Mouse (Mus musculus): Measurements from ENCODE around the gene Plpp7.
A peak's percentile ranks its signal among the peaks of the same experiment; 100 is the strongest.

The Plpp7 gene

DNA sequence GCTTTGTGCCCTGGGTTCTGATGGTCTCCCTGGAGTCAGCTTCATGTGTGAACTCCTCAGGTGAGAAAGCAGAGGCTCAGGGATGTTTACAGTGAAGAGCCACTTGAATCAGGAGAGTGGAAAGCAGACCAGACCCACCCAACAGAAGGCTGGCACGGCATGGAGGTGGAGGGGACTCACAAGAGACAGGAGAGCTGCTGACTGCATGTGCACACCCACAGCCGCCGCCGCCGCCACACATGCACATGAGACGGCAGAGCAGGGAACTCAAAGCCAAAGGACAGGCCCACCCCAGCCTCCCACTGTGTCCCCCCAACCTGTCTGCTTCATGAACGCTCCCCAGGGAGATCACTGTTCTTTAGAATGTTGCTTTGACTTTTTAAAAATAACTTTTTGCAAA, 8.8 kb downstream of the Plpp7 start:
- DNase-seq, result no peak

DNA sequence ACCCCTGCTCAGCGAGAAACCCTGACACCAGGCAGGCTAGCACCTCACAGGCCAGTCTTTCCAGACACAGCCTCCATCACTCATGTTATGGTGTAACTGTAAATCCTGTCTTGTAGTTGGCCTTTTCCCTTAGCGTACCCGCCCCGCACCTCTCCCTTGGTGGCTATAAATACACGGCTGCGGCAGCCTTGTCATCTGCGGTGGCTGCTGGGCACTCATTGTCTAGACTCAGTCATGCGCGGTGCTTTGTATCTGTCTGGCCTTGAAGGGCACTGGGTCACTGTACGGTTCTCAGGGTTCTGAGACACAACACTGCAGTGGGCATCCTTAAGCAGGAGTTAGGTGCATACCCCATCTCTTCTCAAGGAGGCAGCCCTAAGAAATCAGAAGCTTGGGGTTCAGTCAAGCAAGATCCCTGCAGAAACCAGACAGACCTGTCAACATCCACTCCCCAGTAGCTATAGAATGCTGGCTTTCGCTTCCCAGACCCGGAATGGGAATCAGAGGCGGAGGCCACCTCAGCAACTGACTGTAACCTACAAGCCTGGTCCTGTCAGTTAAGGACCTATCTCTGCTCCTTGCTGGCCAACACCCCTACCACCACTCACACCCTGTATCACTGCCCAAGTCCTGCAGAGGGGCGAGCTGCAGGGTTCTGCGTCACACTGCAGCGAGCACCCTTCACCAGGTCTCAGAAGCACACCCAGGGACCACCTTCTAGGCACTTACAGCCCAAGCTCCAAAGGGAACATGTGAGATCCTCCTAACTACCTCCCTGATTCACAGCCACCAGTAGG, 10.0 kb downstream of the Plpp7 start:
- peak; percentile 40 for DNase-seq

DNA sequence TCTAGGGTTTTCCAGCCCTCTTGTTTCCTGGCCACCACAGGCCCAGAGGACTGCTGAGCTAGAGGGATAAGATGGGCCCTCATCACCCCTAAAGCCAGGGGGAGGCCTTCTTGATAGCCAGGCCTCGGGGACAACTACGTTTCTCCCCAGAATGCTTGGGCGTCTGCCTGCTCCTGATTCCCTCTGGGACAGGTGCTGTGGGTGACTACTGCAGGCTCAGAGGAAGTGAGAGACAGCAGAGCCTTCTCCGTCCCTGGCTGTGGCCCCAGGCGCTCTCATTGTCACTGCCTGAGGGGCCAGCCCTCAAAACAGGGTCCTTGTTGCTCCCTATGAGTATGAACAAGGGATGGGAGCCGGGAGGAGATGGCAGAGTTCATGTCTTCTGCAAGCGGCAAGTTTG, 10.6 kb downstream of the Plpp7 start:
- no peak for DNase-seq

DNA sequence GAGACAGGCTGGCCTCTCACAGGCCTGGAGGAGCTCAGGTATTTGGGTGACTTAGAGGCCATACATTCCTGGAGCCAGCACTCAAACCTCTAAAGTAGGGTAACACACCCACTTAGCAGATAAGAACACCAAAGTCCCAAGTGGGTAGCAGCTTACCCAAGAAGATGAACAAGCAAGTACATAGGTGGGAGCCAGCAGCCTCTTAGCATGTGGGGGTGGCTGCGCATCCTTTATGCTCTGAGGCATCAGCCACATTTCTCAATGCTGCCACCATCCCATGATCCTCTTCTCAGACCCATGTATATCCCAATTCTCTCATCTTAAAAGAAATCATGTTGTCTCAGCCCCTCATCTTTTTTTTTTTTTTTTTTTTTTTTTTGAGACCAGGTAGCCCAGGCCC, 15.9 kb downstream of the Plpp7 start:
- no peak for DNase-seq

DNA sequence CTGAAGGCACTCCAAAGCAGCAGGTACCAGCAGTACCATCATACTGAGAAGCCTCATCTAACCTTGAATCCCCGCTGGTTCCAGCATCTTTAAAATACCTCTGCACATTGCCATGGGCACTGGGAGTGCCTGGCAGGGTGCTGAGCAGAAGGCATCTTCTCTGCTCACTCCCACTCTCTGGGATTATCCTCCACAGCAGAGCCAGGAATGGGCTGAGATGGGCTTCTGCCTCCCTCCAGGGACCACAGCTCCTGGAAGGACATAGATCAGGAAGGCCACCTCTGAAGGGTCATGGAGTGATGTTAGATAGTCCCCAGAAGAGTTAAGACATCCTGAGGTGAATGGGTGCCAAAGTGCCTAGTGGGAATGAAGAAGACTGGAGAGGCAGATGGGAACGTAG, 17.2 kb downstream of the Plpp7 start:
- no peak for DNase-seq

DNA sequence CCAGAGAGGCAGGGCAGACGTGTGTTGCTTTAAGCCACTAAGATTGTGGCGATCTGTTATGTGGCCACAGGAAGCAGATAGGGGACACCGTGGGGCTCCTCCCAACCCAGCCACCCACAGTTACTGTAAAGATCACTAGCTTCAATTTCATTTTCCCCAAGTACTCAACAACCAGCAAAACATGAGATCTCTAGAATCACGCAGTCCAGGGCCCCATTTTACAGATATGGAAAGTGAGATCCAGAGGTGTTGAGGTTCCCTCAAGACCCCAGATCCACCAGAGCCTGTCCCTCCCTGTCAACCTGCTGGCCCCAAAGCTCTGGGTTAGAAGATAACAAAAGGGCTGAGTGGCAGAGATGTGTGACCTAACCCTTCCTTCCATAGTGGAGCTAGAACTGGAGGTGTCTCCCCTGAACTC, 20.5 kb downstream of the Plpp7 start:
- DNase-seq, result no peak

DNA sequence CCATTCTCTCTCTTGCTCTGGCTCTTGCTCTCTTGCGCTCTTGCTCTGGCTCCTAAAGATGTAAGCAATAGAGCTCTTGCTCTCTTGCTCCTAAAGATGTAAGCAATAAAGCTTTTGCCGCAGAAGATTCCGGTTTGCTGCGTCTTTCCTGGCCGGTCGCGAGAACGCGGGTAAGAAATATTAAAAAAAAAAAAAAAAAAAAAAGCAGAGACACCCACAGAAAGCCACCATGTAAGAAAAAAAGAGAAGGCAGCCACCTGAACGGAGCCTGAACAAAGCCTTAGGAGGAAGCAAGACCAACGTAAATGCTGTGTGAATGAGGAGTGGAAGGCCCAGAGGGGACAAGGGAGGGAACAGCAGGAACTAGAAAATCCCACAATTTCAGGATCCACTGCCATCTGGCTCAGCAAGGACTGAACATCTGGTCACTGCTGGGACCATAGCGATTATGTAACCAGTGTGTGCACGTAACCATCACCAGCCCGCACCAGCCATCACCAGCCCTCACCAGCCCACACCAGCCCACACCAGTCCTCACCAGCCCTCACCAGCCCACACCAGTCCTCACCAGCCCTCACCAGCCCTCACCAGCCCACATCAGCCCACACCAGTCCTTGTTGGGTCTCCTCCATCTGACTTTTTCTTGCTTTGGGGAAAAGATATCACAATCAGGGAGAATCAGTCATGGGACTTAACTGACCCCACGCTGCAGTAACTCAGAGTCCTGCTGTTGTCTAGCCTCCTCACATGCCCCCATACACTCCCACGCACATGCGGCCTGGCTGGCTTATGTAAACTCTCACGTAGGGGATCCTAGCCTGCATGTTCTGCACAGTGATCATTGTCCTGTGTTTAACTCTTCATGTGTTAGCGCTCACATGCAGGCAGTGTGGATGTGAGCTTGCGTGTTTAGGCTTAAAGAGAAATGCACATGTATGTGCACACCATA, 24.7 kb downstream of the Plpp7 start:
- no peak for DNase-seq

DNA sequence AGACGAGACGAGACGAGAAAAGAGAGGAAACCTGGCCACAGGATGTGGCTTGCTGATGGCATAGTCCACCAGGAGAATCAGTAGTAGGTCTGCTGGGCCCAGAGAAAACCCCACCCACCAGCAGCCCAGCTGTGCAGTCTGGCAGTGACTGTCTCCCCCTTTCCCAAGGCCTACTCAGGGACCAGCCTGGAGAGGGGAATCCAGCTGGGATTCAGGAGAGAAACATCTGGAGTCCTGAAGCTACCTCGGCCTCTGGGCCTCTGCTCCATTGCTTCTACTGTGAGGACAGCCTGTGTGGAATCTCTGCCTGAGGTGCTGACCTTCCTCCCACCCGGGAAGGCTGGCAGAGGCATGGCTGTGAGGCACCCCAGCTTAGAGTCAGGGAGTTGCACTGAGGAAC, 25.8 kb downstream of the Plpp7 start:
- DNase-seq, result no peak

DNA sequence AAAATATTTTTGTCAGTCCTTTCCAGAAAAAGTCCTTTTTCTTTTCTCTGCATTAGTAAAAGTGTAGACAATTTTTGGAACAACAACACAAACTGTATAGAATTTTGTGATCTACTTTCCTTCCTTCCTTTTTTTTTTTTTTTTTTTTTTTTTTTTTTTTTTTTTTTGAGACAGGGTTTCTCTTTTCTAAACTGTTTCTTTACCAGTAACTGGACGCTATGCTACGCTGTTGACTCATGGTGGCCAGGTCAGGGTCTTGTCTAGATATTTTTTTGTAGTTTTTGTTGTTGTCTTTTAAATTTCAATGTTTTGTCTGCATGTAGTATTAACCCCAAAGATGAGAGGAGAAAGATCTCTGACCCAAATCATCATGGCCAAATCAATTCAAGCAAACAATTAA, 26.5 kb downstream of the Plpp7 start:
- no peak for DNase-seq

DNA sequence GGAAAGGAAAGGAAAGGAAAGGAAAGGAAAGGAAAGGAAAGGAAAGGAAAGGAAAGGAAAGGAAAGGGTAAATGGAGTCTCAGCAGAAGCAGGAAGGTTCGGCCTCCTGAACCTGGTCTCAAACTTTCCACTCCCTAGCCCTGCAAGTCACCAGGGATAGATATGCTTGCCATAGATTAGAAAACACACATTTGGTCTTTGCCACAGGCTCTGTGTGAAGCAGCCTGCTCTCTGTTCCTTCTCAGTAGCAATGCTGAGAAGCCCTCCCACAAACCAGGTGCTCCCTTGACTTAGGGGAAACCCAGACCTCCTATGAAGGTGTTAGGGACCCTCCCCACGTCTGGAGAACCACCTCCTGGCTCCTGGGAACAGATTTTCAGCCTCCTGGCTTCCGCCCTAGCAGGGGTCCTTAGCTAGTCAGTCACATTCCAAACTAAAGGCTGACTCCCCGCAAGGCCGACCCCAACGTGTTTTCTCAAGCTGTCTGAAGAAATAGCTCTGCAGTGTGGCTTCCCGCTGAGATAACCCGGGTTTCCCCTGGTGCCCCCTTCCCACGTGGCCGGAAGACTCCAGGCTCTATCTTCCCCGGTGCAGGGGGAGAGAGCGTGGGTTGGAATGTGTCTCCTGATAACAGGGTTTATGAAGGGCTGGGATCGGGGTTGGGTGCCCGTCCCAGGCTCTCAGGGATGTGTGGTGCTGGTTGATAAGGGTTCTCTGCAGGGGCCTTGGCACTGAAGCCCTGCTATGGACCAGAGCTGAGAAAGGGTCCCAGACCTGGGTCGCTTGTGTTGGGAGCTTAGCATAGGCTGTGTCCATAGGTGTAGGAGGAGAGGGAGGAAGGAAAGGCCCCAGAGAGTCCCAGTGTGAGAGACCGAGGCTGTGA, 32.6 kb downstream of the Plpp7 start:
- DNase-seq, result peak; percentile 39

DNA sequence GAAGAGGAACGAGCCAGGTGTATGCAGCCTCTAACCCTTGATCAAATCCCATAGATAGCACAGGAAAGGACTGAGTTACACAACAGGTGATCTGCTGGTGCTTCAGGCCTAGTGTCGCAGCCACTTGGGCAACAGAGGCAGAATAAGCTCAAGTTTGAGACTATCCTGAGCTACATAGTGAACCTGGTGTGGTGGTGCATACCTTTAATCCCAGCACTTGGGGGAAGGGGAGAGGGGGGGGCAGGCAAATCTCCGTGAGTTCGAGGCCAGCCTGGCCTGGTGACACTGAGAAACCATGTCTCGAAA, 33.2 kb downstream of the Plpp7 start:
- DNase-seq, result no peak

DNA sequence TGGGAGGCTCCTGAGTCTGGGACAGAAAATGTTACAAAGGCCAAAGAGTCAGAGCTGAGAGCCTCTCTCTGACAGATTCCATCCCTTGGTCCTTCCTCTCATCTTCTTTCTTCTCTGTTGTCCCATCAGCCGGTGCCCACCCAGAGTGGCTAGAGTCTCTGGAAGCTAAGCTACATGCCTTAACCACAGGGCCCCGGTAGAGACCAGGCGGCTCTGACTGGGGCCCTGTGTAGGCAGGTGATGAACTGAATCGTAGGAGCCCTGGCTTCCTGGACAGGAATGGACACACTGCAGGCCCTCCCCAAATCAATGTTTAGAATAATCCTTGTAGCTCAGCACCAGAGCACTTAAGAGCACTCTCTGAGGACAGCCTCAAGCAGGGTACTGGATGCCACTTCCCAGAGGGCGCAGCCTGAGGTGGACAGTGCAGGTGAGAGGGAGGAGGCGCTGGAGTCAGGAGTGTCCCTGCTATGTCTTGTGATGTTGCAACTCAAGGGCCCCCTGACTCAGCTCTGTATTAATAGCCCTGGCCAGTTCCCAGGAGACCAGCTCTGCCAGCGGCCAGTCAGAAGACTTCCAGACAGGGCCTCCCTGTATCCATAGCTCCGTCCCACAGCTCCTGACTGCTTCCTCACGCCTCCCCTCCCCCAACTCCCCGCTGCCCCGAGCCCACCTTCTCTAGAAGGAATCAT, 34.2 kb downstream of the Plpp7 start:
- peak; percentile 29 for DNase-seq

DNA sequence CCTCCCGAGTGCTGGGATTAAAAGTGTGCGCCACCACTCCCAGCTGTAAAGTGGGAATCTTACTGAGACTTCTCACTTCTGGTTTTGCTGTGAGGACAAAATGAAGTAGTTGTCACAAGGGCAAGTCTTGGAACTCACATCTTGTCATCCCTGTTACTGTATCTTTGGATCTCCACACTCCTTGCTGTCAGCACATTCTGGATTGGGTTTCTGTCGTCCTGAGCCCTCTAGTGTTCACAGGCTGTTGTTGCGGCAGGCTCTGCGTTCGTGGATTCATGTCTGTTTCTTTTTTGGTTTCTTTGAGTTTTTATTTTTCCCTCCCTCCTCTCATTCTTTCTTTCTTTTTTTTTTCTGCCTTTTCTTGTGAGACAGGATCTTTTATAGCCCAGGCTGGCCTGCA, 35.1 kb downstream of the Plpp7 start:
- DNase-seq, result peak; percentile 73

DNA sequence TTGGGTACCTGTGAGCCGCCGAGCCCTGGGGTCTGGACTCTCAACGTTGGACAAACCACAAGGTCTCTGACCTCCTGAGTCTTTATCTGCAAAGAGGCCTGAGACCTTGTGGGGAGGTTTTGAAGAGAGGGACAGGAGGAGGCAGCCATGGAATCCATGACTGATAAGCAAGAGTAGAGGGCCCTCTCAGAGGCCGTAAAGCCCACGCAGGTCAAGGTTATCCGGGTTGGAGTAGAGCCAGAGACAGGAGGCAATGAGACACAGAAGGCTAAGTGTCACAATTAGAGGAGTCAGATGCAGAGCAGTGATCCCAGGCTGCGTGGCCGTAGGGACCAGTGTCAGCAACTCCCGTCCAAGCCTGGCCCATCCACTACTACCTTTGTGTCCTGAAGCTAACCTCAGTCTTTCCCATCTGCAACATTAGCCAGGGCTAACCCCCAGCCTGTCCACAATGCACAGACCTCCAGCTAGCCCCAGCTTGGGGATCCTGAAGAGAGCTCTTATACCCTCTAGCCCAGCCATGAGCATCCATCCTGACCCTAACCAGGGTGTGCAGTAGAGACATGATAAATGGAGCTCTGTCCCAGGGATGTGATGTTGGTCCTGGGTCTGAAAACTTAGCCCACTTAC, 36.0 kb downstream of the Plpp7 start:
- no peak for DNase-seq

DNA sequence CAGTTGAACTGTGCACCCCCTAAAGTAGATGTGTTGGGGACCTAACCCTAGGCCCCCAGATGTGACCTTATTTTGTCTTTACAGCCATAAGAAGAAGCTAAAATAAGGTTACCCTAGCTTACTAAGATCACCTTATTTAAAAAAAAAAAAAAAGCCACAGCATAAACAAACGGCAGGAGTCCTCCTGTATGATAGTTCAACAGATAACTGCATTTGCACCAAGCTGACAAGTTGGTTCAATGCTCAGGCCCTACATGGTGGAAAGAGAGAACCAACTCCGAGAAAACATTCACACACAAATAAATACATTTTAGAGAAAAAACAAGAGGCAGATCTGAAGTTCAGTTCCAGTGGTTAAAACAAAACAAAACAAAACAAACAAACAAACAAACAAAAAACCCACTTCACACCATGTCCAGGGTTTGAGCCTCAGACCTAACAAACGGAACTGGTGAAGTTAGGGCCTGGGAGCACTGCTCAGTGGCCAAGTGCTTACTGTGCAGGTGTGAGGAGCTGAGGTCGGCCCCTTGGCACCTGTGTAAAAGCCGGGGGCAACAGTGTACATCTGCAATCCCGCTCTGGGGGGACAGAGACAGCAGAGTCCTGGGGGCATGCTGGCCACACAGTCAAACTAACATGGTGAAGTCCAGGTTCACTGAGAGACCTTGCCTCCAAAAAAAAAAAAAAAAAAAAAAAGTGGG, 36.7 kb downstream of the Plpp7 start:
- DNase-seq, result no peak

DNA sequence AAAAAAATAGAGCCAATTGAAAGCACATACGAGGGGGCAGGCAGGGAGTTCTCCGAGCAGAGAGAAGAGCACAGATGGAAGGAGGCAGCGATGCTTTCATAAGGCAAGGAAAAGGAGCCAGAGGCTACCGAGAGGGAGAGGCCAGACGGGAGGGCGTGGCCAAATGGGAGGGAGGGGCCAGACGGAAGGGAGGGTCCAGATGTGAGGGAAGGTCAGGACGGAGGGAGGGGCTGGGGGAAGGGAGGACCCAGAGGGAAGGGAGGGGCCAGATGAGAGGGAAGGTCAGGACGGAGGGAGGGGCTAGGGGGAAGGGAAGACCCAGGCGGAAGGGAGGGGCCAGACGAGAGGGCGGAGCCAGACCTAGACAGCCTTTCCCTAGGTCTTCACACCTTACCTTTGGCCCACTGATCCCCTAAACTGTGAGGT, 37.3 kb downstream of the Plpp7 start:
- DNase-seq, result peak; percentile 83

DNA sequence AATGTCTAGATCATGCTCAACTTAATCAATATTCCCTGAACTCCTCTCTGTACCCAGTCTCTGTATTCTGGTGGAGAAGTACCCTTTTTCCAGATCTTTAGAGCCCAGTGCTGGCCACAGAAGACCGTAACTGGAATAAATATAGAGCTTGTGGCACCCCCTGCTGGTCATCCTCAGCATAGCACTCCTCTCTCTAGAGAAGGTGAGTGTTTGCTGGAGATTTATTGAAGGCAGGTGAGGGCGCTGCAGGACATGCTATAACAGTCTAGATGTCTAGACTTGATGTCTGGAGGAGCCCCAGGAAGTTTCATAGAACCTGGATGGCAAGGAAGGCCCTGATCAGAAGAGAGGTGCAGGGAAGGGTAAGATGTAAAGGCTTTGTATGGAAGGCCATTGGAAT, 38.7 kb downstream of the Plpp7 start:
- peak; percentile 86 for DNase-seq

DNA sequence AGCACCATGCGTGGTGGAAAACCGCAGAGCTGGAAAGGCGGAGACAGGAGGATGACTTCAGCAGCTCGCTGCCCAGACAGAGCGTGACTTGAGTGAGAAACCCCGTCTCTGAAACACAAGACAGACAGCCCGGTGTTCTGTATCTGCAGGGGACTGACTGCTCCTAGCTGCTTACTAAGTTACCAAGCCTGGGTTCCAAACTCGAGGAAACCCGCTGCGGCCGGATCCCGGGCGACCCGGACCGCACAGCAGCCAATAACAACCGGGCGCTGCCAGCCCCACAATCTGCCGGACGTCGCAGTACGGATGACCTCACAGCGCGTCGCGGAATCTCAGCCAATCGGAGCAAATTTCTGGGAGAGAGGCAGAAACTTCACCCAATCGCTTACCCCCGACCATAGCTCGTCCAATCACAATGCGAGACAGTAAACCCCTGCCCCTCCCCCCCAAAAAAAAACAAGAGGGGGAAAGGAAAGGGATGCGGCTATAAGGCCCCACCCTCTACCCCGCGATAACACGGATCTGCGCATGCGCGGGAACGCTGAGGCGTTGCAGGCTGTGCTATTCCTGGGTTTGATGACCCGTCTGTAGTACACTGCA, 42.4 kb downstream of the Plpp7 start:
- DNase-seq, result peak; percentile 98

DNA sequence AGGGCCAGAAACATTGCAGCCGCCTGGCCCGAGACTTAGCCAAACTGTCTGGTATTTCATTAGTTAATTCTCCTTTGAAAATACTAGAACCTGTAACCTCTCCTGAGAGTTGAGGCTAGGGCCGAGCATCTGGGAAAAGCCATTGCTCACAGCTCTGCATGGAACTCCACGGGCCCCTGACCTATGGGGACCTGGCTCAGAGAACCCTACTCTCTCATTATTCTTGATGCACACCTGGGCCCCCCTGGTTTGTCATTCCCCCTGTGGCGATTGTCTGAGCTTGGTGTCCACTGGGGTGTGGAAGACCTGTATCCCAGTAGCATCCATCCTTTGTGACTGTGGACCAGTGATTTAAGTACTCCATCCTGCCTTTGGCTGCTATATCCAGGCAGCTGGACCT, 44.0 kb downstream of the Plpp7 start:
- DNase-seq, result no peak

DNA sequence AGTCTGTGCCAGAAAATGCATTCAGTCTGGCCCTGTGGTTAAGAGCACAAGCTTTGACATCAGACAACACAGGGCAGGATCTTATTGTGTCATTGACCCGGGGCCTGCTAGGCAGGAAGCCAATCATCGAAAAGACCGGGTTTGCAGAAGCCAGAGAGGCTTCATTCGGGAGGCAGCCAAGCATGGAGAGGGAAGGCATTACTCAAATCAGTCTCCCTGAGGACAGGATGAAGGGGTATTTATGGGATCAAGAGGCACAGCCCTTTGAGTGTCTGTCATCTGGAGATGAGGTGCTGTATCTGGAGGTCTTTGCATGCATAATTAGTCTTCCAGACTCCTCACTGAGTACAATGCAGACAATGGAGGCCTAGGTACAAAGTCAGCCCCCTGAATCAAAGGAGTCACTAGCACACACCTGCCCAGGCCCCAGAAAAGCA, 45.2 kb downstream of the Plpp7 start:
- no peak for DNase-seq

DNA sequence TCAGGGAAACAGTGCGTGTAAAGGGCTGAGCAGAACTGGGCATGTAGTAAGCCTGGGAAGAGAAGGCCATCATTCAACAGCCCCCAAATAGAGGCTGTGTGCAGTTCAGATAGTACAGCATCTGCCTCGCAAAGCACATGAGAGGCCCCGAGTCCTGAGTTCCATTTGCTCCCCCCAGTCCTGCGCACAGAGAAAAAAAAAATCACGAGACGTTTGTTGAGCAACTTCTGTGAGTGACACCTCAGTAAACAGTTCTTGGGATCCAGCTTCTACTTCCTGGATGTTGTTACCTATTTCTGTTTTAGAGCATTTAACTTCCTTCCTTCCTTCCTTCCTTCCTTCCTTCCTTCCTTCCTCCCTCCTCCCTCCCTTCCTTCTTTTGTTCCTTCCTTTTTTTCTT, 46.3 kb downstream of the Plpp7 start:
- DNase-seq, result no peak
